Mouse (Mus musculus) cerebellum, adult 9-10 months (tissue): ENCODE measurements around the gene Egln1.

Experiments used
- DNase-seq: peaks from one replicate; pipeline ENCODE4 v3.0.0; 2022

Egln1 gene

GRCm38 (mm10) chr8:124943801-124944200, 5.3 kb downstream of the Egln1 start:
- no peak for DNase-seq

- DNase-seq: no peak
Observed at GRCm38 (mm10) chr8:124937293-124937692, 11.8 kb downstream of the Egln1 start.

GRCm38 (mm10) chr8:124936699-124937098, 12.4 kb downstream of the Egln1 start:
- DNase-seq: peak; percentile 10

- peak; percentile 9 for DNase-seq
Observed at GRCm38 (mm10) chr8:124935116-124935515, 14.0 kb downstream of the Egln1 start.

GRCm38 (mm10) chr8:124932435-124932834, 16.7 kb downstream of the Egln1 start:
- no peak for DNase-seq

GRCm38 (mm10) chr8:124930649-124931048, 18.5 kb downstream of the Egln1 start:
- DNase-seq: no peak

- DNase-seq: no peak
Observed at GRCm38 (mm10) chr8:124930086-124930485, 19.0 kb downstream of the Egln1 start.

GRCm38 (mm10) chr8:124929006-124929405, 20.1 kb downstream of the Egln1 start:
- DNase-seq: no peak

GRCm38 (mm10) chr8:124926351-124926771, 22.8 kb downstream of the Egln1 start:
- DNase-seq: no peak

GRCm38 (mm10) chr8:124925544-124926266, 23.4 kb downstream of the Egln1 start:
- no peak for DNase-seq

GRCm38 (mm10) chr8:124923971-124924652, 25.0 kb downstream of the Egln1 start:
- DNase-seq: no peak

- DNase-seq: no peak
Observed at GRCm38 (mm10) chr8:124922490-124923089, 26.5 kb downstream of the Egln1 start.

- DNase-seq: no peak
Observed at GRCm38 (mm10) chr8:124921369-124922279, 27.5 kb downstream of the Egln1 start.

GRCm38 (mm10) chr8:124917741-124918484, 31.2 kb downstream of the Egln1 start:
- DNase-seq: peak; percentile 62

GRCm38 (mm10) chr8:124914061-124914460, 35.1 kb downstream of the Egln1 start:
- DNase-seq: no peak

GRCm38 (mm10) chr8:124911938-124912872, 36.9 kb downstream of the Egln1 start:
- DNase-seq: peak; percentile 58

GRCm38 (mm10) chr8:124910349-124910748, 38.8 kb downstream of the Egln1 start:
- DNase-seq: peak; percentile 90

GRCm38 (mm10) chr8:124909936-124910335, 39.2 kb downstream of the Egln1 start:
- DNase-seq: no peak

GRCm38 (mm10) chr8:124905482-124905881, 43.6 kb downstream of the Egln1 start:
- DNase-seq: no peak

GRCm38 (mm10) chr8:124903198-124903597, 45.9 kb downstream of the Egln1 start:
- DNase-seq: no peak
